Mouse (Mus musculus): Measurements from ENCODE around the gene Gm47996. TPM values are rescaled to one million over a fixed set of nuclear protein-coding genes. Genes with fewer than 3 reads are reported as not detected.
"Not testable (repeated sequence)": the region's sequence is repeated elsewhere in the genome, so short reads cannot be mapped to it uniquely, and the experiment has no call there.

The Gm47996 gene
- 0.33 TPM in 1 of 2 replicates, not detected in the other for polyA plus RNA-seq (2016; fragmentation: Nextera tagmentation; extraction: Ambion mirVana)

GRCm38 (mm10) chr1:151209824-151210355, at the start of gene Gm47996:
Gene Gm47996, plus strand, starts transcription at chr1:151210131.
- 95% methylated on average over 4 of the region's 8 CpGs for WGBS
- not testable (repeated sequence) for H3K27me3 ChIP-seq; H3K36me3 ChIP-seq; H3K4me1 ChIP-seq; H3K9ac ChIP-seq; ATAC-seq (ENCODE audit: low FRiP score); H3K27ac ChIP-seq; H3K4me3 ChIP-seq; H3K4me2 ChIP-seq (replicated peaks); H3K9me3 ChIP-seq (replicated peaks)

GRCm38 (mm10) chr1:151166031-151166430, 43.9 kb upstream of the Gm47996 start:
- no peak overlapping the region for H3K27ac ChIP-seq
- ATAC-seq (ENCODE audit: low FRiP score) = no peak
- H3K27me3 ChIP-seq = no peaks in the 10 kb centered on the region
- 45% methylated on average over 8 of the region's 8 CpGs for WGBS
- no peak overlapping the region for H3K4me2 ChIP-seq (replicated peaks)
- H3K36me3 ChIP-seq = no peaks in the 10 kb centered on the region
- peaks cover 17% of the 10 kb centered on the region for H3K4me1 ChIP-seq
- H3K9ac ChIP-seq = no peak overlapping the region
- H3K4me3 ChIP-seq = no peak overlapping the region
- no peaks in the 10 kb centered on the region for H3K9me3 ChIP-seq (replicated peaks)

GRCm38 (mm10) chr1:151167297-151168047, 42.5 kb upstream of the Gm47996 start:
- Histone ChIP-seq H3K4me3 (no peak overlapping the region), H3K27me3 (no peaks in the 10 kb centered on the region), H3K9me3 (replicated peaks) (no peaks in the 10 kb centered on the region), H3K36me3 (no peaks in the 10 kb centered on the region), H3K4me1 (peaks cover 17% of the 10 kb centered on the region), H3K9ac (no peak overlapping the region), H3K27ac (no peak overlapping the region), H3K4me2 (replicated peaks) (no peak overlapping the region)
- ATAC-seq (ENCODE audit: low FRiP score) = peak; percentile 68
- 17% methylated on average over 12 of the region's 12 CpGs for WGBS

DNA sequence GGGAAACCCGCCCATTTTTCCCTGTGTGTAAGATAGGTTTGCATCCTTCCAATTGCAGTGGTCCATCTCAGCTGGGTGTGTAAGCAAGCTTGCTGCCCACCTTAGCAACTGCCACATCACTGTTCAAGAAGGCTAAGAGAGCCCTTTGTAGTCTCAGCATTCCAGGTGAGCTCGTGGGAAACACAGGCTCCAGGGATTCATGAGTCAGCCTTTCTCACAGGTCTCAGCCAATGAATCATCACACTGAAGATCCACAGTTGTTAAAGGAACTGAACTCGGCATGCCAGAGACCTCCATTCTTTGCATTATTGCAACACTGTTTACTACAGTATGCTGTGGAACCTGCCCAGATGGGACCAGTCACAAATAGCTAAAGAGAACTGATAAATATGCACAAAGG, 41.3 kb upstream of the Gm47996 start:
- Histone ChIP-seq H3K4me2 (replicated peaks) (no peak overlapping the region), H3K9ac (no peak overlapping the region), H3K36me3 (no peaks in the 10 kb centered on the region), H3K9me3 (replicated peaks) (no peaks in the 10 kb centered on the region), H3K4me1 (peaks cover 17% of the 10 kb centered on the region), H3K27ac (no peak overlapping the region), H3K4me3 (no peak overlapping the region), H3K27me3 (no peaks in the 10 kb centered on the region)
- no peak for ATAC-seq (ENCODE audit: low FRiP score)
- 78% methylated on average over 3 of the region's 3 CpGs for WGBS

GRCm38 (mm10) chr1:151171572-151172461, 38.1 kb upstream of the Gm47996 start:
- Histone ChIP-seq H3K9me3 (replicated peaks) (no peaks in the 10 kb centered on the region), H3K4me3 (no peak overlapping the region), H3K4me2 (replicated peaks) (no peak overlapping the region), H3K9ac (no peak overlapping the region), H3K36me3 (no peaks in the 10 kb centered on the region), H3K27ac (no peak overlapping the region), H3K4me1 (peaks cover 14% of the 10 kb centered on the region), H3K27me3 (no peaks in the 10 kb centered on the region)
- ATAC-seq (ENCODE audit: low FRiP score) = no peak
- WGBS = 78% methylated on average over 2 of the region's 2 CpGs

- Histone ChIP-seq H3K27me3 (no peaks in the 10 kb centered on the region), H3K4me3 (peak overlapping the region; percentile 7), H3K4me1 (peaks cover 13% of the 10 kb centered on the region), H3K36me3 (no peaks in the 10 kb centered on the region), H3K9ac (no peak overlapping the region), H3K9me3 (replicated peaks) (no peaks in the 10 kb centered on the region), H3K27ac (no peak overlapping the region), H3K4me2 (replicated peaks) (peak overlapping the region; percentile 36)
- 6% methylated on average over 9 of the region's 10 CpGs for WGBS
- peak; percentile 68; the same call in 1 of the 2 replicates for ATAC-seq (ENCODE audit: low FRiP score)
Observed at GRCm38 (mm10) chr1:151177030-151177936, 32.6 kb upstream of the Gm47996 start.

GRCm38 (mm10) chr1:151177937-151178271, 32.0 kb upstream of the Gm47996 start:
- H3K4me3 ChIP-seq = peak overlapping the region; percentile 7
- H3K27me3 ChIP-seq = no peaks in the 10 kb centered on the region
- H3K9ac ChIP-seq = no peak overlapping the region
- no peaks in the 10 kb centered on the region for H3K9me3 ChIP-seq (replicated peaks)
- H3K36me3 ChIP-seq = no peaks in the 10 kb centered on the region
- 0 out of 2 replicates have a peak overlapping the region, but pooled peaks have one; percentile 24 for H3K27ac ChIP-seq
- 6% methylated on average over 4 of the region's 4 CpGs for WGBS
- no peak for ATAC-seq (ENCODE audit: low FRiP score)
- H3K4me1 ChIP-seq = peaks cover 13% of the 10 kb centered on the region
- H3K4me2 ChIP-seq (replicated peaks) = peak overlapping the region; percentile 36

- Histone ChIP-seq H3K9ac (no peak overlapping the region), H3K27ac (no peak overlapping the region), H3K4me3 (no peak overlapping the region), H3K9me3 (replicated peaks) (no peaks in the 10 kb centered on the region), H3K27me3 (no peaks in the 10 kb centered on the region), H3K36me3 (no peaks in the 10 kb centered on the region), H3K4me1 (peaks cover 13% of the 10 kb centered on the region), H3K4me2 (replicated peaks) (no peak overlapping the region)
- WGBS = 22% methylated on average over 2 of the region's 2 CpGs
- ATAC-seq (ENCODE audit: low FRiP score) = peak; percentile 68
Observed at GRCm38 (mm10) chr1:151178505-151179083, 31.3 kb upstream of the Gm47996 start.

DNA sequence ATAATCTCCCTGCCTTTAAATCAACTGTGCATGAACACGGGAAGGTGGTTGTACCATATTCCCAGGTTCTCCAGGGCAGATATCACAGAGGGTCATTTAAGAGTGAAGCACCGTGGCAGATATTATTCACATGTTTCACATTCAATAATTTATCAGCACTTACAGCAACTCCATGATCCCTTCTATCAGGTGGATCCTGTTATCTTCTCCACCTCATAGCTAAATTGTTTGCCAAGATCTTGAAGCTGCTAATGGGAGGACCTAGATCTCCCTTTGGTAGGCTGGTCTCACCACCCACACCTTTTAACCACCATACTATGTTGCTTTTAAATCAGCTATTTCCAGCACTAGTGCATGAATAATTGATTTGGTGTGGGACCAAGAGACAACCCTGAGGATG, 29.8 kb upstream of the Gm47996 start:
- H3K9me3 ChIP-seq (replicated peaks) = no peaks in the 10 kb centered on the region
- no peak overlapping the region for H3K27ac ChIP-seq
- WGBS = 85% methylated on average over 2 of the region's 2 CpGs
- H3K36me3 ChIP-seq = no peaks in the 10 kb centered on the region
- H3K9ac ChIP-seq = no peak overlapping the region
- H3K4me2 ChIP-seq (replicated peaks) = no peak overlapping the region
- no peak for ATAC-seq (ENCODE audit: low FRiP score)
- H3K4me3 ChIP-seq = no peak overlapping the region
- peaks cover 13% of the 10 kb centered on the region for H3K4me1 ChIP-seq
- H3K27me3 ChIP-seq = no peaks in the 10 kb centered on the region

DNA sequence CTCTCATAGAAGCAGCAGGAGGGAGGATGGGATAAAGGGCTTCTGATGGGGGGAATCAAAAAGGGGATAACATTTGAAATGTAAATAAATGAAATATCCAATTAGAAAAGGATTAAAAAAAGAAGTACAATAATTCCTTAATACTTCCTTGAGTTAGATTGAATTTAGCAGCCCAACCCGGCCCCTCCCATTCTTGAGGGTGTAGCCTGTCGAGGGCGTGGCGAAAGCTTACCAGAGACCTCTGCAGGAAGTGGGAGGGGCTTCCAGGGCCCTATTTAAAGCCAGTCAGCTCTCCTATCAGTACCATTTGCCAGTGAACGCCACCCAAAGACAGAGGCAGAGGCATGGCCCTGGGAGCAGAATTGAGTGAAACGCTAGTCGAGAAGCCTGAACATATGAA, 27.7 kb upstream of the Gm47996 start, which contains the start of gene Gm47985:
Gene Gm47985 (plus strand): TSS at position 272 of the 400 bp plus-strand sequence.
- not testable (repeated sequence) for H3K9ac ChIP-seq; H3K4me3 ChIP-seq; H3K9me3 ChIP-seq (replicated peaks); H3K4me2 ChIP-seq (replicated peaks); H3K27me3 ChIP-seq; ATAC-seq (ENCODE audit: low FRiP score); H3K4me1 ChIP-seq; H3K36me3 ChIP-seq; H3K27ac ChIP-seq
- WGBS = 80% methylated on average over 1 of the region's 7 CpGs

DNA sequence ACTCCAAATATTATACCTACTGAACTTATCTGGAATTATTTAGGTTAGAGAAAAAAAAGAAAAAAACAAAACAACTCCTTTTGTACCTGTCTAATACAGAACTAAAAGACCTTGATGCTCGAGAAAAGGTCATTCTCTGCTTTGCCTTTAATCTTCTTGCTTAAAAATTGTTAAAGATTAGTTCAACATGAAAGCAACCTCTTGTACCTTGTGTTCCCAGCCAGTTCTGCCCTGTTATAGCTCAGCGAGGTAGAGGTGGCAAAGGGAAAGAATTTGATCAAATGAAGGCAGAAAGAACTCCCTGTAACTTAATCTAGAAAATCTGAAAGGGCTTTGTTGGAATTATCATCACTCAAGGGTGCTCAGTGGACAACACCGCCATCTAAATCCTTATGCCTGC, 23.7 kb upstream of the Gm47996 start:
- H3K9ac ChIP-seq; ATAC-seq (ENCODE audit: low FRiP score); H3K27ac ChIP-seq; H3K9me3 ChIP-seq (replicated peaks); H3K4me1 ChIP-seq; H3K36me3 ChIP-seq; H3K4me3 ChIP-seq; H3K27me3 ChIP-seq; H3K4me2 ChIP-seq (replicated peaks): not testable (repeated sequence)
- 72% methylated on average over 3 of the region's 3 CpGs for WGBS
